Comparison of ENCODE assay signal across 15 mouse cellular contexts in the genomic region with DNA sequence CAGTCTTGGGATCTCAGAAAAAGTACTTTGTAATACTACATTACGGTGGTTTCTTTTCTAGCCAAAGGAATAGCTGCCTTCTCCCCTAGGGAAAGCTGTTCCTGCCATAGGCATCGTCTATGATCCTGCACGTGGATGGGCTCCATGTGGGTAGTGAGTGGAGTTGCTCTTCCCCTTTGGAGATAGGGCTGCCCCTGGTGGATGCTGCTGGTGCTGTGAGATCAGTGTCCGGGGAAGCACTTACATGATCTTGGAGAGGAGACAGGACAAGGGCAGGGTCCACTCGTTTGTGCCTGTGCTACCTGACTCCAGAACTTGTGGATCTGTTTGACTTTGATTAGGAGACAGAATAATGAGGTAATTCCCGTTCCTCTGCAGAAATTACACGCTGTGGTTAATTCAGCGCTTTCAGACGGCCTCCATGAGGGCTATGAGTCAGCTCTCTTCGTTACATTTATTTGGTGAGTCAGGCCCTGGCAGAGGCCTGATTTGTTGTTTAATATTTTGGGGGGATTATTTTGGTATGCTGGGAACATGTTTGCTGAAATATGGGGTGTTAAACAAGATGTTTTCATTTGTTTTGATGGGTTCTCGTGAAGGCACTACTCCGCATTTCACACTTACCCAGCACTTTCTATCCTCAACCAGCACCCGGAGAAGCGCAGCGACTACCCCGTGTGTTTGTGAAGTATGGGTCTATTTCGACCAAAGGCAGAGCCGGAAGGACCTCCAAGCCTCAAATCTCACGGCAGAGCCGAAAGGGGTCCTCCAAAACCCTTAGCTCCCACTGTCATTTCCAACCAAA. TPM values are rescaled to one million over a fixed set of nuclear protein-coding genes. Genes with fewer than 3 reads are reported as not detected.
A peak's percentile ranks its signal among the peaks of the same experiment; 100 is the strongest.
DNase-seq lines count a peak whose midpoint lies in the region; TF ChIP-seq lines count a peak whose summit lies in the region.
"Had no signal": no experiment of that assay in that cellular context is flagged by ENCODE, and none has a peak within 500 bp of the region (broad histone marks: within the 10 kb centered on the region; RNA-seq: fewer than 3 reads in every experiment).

No protein-coding gene starts in this region.

- H3K79me3 ChIP-seq in C2C12 (ENCODE audit: low read depth): no peaks in the 10 kb centered on the region

- no peak; the same call in 1 of the 2 replicates for TF ChIP-seq CTCF in cerebellum, adult 2 months (IDR thresholded peaks at IDR 0.05; ENCODE audit: borderline replicate concordance, insufficient read depth, low read depth, low read length)
- TF ChIP-seq CTCF in C2C12 (IDR thresholded peaks at IDR 0.05; ENCODE audit: control insufficient read depth, insufficient read depth, insufficient read length): no peak
- no peak for TF ChIP-seq CTCF in olfactory bulb, adult 2 months (IDR thresholded peaks at IDR 0.05; ENCODE audit: insufficient read depth, low read depth, low read length)

- H3K79me2 ChIP-seq in C2C12 (ENCODE audit: control insufficient read depth, insufficient read depth): no peaks in the 10 kb centered on the region

- no peaks in the 10 kb centered on the region for H3K36me3 ChIP-seq in C2C12 (ENCODE audit: control insufficient read depth, insufficient read depth)
- H3K36me3 ChIP-seq in embryonic facial prominence, embryonic 10.5 days (replicated peaks): no peaks in the 10 kb centered on the region
- H3K36me3 ChIP-seq: neural tube, embryonic 12.5 days had no signal

- 0 out of 2 replicates have a peak, but pooled peaks cover 2% of the 10 kb centered on the region for H3K4me1 ChIP-seq in cerebellum, adult 2 months (ENCODE audit: control insufficient read depth, insufficient read depth, low read length)
- peaks cover 10% of the 10 kb centered on the region for H3K4me1 ChIP-seq in olfactory bulb, adult 2 months (ENCODE audit: control insufficient read depth, insufficient read depth, low read length)
- peaks cover 12% of the 10 kb centered on the region for H3K4me1 ChIP-seq in embryonic facial prominence, embryonic 10.5 days
- H3K4me1 ChIP-seq: neural tube, embryonic 12.5 days had no signal

- no peak overlapping the region for H3ac ChIP-seq in C2C12 (ENCODE audit: control insufficient read depth, insufficient read length, low read depth)

- WGBS in cerebellum, adult 2 months: 78% methylated on average over 20 of the region's 20 CpGs
- 37% methylated on average over 20 of the region's 20 CpGs for WGBS in olfactory bulb, adult 2 months
- WGBS in embryonic facial prominence, embryonic 10.5 days: 83% methylated on average over 20 of the region's 20 CpGs

- no peaks in the 10 kb centered on the region for H3K9me3 ChIP-seq in embryonic facial prominence, embryonic 10.5 days
- H3K9me3 ChIP-seq: neural tube, embryonic 12.5 days had no signal

- no peaks in the 10 kb centered on the region for H3K27me3 ChIP-seq in cerebellum, adult 2 months (ENCODE audit: control insufficient read depth, insufficient read depth, low read length)
- peaks cover 17% of the 10 kb centered on the region for H3K27me3 ChIP-seq in C2C12 (ENCODE audit: control insufficient read depth, insufficient read depth, insufficient read length)
- no peaks in the 10 kb centered on the region for H3K27me3 ChIP-seq in embryonic facial prominence, embryonic 10.5 days (replicated peaks; ENCODE audit: low read depth, poor library complexity, severe bottlenecking)
- H3K27me3 ChIP-seq: neural tube, embryonic 12.5 days had no signal

- DNase-seq in cerebellum, postnatal 25 days: peak; percentile 16
- no peak for DNase-seq in cerebellum, adult 2 months
- peak; percentile 11 to 55 for DNase-seq in frontal cortex, adult 2 months (ENCODE audit: extremely low spot score in 1 of 2, low spot score in 1 of 2)
- no peak for DNase-seq in kidney, postnatal 14 days
- no peak for DNase-seq in gastrocnemius, adult 18-20 months (ENCODE audit: low spot score)
- DNase-seq in embryonic facial prominence, embryonic 10.5 days (ENCODE audit: low spot score): no peak
- DNase-seq: kidney, adult 18-20 months had no signal

- no peak overlapping the region for H3K4me3 ChIP-seq in cerebellum, adult 2 months (replicated peaks; ENCODE audit: insufficient read depth, low read depth, low read length)
- no peak overlapping the region for H3K4me3 ChIP-seq in C2C12 (ENCODE audit: insufficient read depth, poor library complexity, severe bottlenecking)
- no peak overlapping the region for H3K4me3 ChIP-seq in olfactory bulb, adult 2 months (ENCODE audit: insufficient read depth, low read depth, low read length)
- H3K4me3 ChIP-seq in embryonic facial prominence, embryonic 10.5 days: no peak overlapping the region
- H3K4me3 ChIP-seq: neural tube, embryonic 12.5 days had no signal

- TF ChIP-seq POLR2A in cerebellum, adult 2 months (IDR thresholded peaks at IDR 0.05; ENCODE audit: borderline replicate concordance, insufficient read depth, low read length): no peak
- TF ChIP-seq POLR2A in olfactory bulb, adult 2 months (IDR thresholded peaks at IDR 0.05; ENCODE audit: insufficient read depth, low read depth, low read length): no peak

- H3K27ac ChIP-seq in cerebellum, adult 2 months (ENCODE audit: insufficient read depth, low read length): no peak overlapping the region
- peak overlapping the region; percentile 8; the same call in 1 of the 2 replicates for H3K27ac ChIP-seq in olfactory bulb, adult 2 months (ENCODE audit: insufficient read depth, low read depth, low read length)
- no peak overlapping the region for H3K27ac ChIP-seq in embryonic facial prominence, embryonic 10.5 days (replicated peaks)
- H3K27ac ChIP-seq: neural tube, embryonic 12.5 days had no signal

TF ChIP-seq in C2C12, 6 proteins besides CTCF, POLR2A, EP300 and RAD21:
- TF ChIP-seq MAX (IDR thresholded peaks at IDR 0.05) (peak; percentile 48), MYOD1 (IDR thresholded peaks at IDR 0.05; ENCODE audit: control insufficient read depth, insufficient read length, low read depth) (no peak)

RNA-seq across cellular contexts. Expression of a gene that starts 22.3 kb away (rescaled TPM):
- polyA plus RNA-seq in cerebellum, adult 2 months (2012; rRNA removed): 0.35 and 0.41 TPM in 2 replicates
- polyA plus RNA-seq in C2C12 (2012; fragmentation: generic; extraction: Trizol): not detected
- polyA plus RNA-seq in frontal cortex, adult 2 months (2012; rRNA removed): not detected in 2 replicates
- not detected in 2 replicates for polyA plus RNA-seq in olfactory bulb, adult 2 months (2012; ENCODE audit: insufficient read depth, insufficient read length, low replicate concordance, missing spikeins)
- not detected for total RNA-seq in gastrocnemius, adult 18-20 months (2021)
- polyA plus RNA-seq in embryonic facial prominence, embryonic 10.5 days (2016; fragmentation: Nextera tagmentation; extraction: Ambion mirVana): not detected in 2 replicates
- total RNA-seq: liver, adult 2 months; megakaryocyte progenitor cell, adult 5-6 weeks had no signal
- polyA plus RNA-seq: CD4-positive, CD25-positive, alpha-beta regulatory T cell, adult 4 months; forebrain, embryonic 16.5 days; heart, embryonic 16.5 days; liver, adult 2 months; neural tube, embryonic 12.5 days had no signal

RNA-seq across cellular contexts. Expression of a gene that starts 57.6 kb away (rescaled TPM):
- polyA plus RNA-seq in cerebellum, adult 2 months (2012; rRNA removed): 26.3 and 28.3 TPM in 2 replicates
- polyA plus RNA-seq in C2C12 (2012; fragmentation: generic; extraction: Trizol): 4.9 TPM
- 19.5 and 20.1 TPM in 2 replicates for polyA plus RNA-seq in frontal cortex, adult 2 months (2012; rRNA removed)
- polyA plus RNA-seq in olfactory bulb, adult 2 months (2012; ENCODE audit: insufficient read depth, insufficient read length, low replicate concordance, missing spikeins): not detected in 2 replicates
- 1 to 10 TPM; 7.8 to 8.3 TPM for total RNA-seq in gastrocnemius, adult 18-20 months (2021)
- 27.0 and 29.7 TPM in 2 replicates for polyA plus RNA-seq in embryonic facial prominence, embryonic 10.5 days (2016; fragmentation: Nextera tagmentation; extraction: Ambion mirVana)

Comparison
In these comparisons a context has a peak if more than half of its experiments do, and no peak if none do; other contexts are left out.
1. DNase-seq: peak in cerebellum, postnatal 25 days (2 of 2) and frontal cortex, adult 2 months (2 of 2); none in cerebellum, adult 2 months (0 of 2), kidney, postnatal 14 days (single experiment), gastrocnemius, adult 18-20 months (single experiment) and embryonic facial prominence, embryonic 10.5 days (single experiment).